Mouse (Mus musculus) heart, adult 2 months (tissue): ENCODE results near the gene Zcchc24.

Experiments
- EP300 ChIP-seq: fragments of 200-500 bp; IDR thresholded peaks from 2 replicates; pipeline ENCODE4 v1.6.1; 2011; ENCODE audit warnings: low read depth, low read length, control low read depth; ENCODE audit not compliant: insufficient read depth
- POLR2A ChIP-seq: fragments of 200-500 bp; IDR thresholded peaks from 2 replicates; pipeline ENCODE4 v1.6.1; 2011; ENCODE audit warnings: mild to moderate bottlenecking, low read depth, low read length, control low read depth; ENCODE audit not compliant: insufficient read depth

DNA sequence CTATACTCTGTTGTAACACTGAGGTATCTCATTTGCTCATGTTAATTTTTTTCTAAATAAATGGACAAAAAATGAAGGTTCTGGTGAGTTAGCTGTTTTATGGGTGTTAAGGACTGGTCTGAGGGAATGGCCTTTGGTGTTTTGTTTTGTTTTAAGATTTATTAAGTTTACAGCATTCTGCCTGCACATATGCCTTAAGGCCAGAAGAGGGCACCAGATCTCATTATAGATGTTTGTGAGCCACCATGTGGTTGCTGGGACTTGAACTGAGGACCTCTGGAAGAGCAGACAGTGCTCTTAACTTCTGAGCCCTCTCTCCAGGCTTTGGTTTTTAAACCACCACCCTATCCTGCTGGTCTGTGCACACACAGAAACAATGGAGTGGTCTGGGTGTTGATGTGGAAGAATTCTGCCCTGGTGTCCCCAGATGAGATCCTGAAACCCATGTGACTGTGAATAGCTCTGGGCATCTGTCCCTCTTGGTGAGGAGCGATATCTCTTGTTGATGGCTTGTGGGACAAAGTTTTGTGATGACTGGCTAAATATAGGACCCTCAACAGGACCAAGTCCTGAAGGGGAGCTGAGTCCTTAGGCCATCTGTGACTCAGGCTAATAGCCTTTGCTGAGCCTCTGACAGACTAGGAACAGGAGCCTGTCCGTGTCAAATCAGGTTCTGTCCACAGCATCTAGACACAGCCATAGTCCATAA is 102.0 kb downstream of the Zcchc24 start:
- TF ChIP-seq EP300 (peak; percentile 55; the same call in 1 of the 2 replicates), POLR2A (no peak)
